Mouse (Mus musculus): Measurements from ENCODE around the gene Fmo4. TPM values are rescaled to one million over a fixed set of nuclear protein-coding genes. Genes with fewer than 3 reads are reported as not detected.
"Not testable (repeated sequence)": the region's sequence is repeated elsewhere in the genome, so short reads cannot be mapped to it uniquely, and the experiment has no call there.

Fmo4 gene
- total RNA-seq, 2 experiments from 2014 or later, result not detected

DNA sequence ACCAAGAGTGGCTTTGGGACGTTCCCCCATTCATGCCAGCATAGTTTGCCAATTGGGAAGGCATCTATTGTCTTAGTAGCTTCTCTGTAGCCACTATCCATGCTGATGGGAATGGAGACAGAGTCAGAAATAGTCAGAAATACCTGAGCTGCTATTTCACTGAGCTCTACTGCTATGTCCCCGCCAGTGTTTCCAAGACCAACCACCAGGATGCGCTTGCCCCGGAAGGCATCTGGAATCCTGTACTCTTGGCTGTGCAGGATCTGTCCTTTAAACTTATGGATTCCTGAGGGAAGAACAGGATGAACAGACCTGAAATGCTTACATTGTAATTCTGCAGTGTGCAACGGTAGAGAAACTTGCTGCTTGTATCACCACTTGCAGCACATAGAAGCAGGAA is 8.8 kb downstream of the Fmo4 start:
- ATAC-seq (replicated peaks; ENCODE audit: low FRiP score, poor library complexity, severe bottlenecking), result no peak

DNA sequence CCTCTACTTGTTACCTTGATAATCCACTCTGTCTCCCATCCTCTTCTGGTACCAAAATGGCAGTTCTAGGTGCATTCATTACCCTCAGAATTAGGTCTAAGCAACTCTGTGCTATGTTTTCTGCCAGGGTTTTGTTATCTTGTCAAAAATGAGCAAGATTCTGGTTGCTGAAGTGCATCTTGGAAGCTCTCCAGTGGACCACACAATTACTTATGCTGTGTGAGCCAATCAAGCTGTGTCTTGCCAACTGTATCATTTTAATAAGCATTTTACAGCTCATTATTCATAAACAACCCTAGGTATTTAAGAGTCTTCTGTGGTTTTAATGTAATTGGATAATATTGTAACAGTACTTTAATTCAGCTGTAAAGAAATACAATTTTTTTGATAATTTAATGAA is 17.3 kb downstream of the Fmo4 start:
- no peak for ATAC-seq (replicated peaks; ENCODE audit: low FRiP score, poor library complexity, severe bottlenecking)

DNA sequence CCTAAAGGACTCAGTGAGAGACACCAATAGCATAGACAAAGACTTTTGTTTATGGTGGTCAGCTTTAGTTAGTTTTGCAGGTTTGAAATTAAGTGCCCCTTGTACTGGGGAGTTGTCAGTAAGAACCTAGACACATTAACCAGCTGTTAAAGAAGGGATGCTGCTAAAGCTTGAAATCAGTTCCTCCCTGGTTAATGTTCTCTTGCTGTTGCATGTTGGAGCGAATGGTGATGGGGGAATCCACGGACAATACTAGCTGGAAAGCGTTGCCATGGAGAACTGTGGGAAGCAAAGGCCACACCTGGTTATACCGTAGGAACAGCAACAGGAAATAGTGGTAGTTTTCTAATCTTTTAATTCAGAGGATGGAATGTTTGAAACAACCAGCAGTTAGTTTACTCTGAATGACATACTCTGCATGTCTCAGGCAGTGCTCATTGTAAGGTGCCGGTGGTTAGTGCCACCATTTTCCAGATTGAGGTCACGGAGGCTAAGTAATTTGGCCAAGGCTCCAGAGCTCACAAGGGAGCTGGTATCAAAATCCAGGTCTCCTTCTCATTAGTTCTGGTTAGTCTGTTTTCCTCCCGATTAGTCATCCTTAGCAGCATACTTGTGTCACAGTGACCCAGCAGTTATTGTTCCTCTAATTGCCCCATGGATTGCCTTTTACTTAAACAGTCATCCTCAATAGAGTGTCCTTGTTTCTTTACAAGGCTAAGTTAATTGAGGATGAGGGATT is 21.3 kb downstream of the Fmo4 start:
- ATAC-seq (replicated peaks; ENCODE audit: low FRiP score, poor library complexity, severe bottlenecking), result no peak

DNA sequence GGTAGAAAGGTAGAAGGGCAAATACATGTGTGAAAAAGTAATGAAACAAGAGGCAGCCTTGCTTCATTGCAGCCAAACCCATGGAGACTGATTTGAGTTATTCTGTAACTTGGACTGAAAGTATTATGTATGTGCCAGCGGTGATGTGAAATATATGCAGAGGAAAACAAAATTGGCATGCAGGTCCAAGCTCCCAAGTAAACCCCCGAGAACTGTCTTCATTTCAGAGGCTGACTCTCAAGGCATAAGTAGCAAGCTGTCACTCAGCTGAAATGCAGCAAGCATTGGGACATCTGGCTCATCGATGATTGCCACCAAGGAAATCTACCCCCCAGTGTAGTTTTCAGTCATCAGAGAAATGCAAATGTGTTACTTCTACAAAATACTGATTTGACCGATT is 28.6 kb downstream of the Fmo4 start:
- no peak for ATAC-seq (replicated peaks; ENCODE audit: low FRiP score, poor library complexity, severe bottlenecking)

DNA sequence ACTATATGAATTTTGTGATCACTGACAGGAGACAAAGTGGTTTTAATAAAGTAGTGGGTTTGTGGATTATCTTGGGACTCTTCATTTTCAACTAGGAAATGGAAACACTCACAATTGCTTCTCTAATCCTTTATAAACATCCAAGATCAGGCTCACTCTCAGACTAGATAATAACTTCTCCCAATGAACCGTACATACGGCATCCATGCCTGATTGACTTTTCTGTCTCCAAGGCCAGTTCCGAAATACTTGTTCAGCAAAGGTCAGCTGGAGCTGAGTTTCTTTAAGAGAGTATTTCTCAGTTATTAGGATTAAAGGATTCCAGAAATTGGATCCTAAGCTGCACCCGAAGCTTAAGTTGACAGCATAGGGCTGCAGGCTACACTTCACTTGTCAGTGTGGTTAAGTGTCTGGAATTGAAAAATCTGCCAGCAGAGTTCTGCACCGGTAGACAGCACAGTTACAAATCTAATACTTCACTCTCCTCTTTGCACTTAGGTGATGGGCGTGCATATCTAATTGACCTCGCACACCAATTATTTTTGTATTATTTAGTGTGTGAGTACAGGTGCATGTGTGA is 30.0 kb downstream of the Fmo4 start:
- ATAC-seq (replicated peaks; ENCODE audit: low FRiP score, poor library complexity, severe bottlenecking), result no peak

DNA sequence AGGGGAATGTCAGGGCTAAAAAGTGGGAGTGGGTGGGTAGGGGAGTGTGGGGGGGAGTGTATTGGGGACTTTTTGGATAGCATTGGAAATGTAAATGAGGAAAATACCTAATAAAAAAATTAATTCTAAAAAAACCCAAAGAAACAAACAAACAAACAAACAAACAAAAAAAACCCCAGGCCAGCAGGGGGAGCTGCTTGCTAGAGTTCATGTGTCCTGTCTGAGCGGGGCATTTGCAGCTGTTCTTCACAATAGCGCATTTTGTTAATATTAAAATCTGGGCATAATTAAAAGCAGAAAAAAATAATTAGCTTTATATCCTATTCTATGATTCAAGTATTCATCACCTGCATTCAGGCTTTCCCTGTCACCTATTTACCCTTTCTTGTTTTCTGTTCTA is 32.7 kb downstream of the Fmo4 start:
- not testable (repeated sequence) for ATAC-seq (replicated peaks; ENCODE audit: low FRiP score, poor library complexity, severe bottlenecking)

DNA sequence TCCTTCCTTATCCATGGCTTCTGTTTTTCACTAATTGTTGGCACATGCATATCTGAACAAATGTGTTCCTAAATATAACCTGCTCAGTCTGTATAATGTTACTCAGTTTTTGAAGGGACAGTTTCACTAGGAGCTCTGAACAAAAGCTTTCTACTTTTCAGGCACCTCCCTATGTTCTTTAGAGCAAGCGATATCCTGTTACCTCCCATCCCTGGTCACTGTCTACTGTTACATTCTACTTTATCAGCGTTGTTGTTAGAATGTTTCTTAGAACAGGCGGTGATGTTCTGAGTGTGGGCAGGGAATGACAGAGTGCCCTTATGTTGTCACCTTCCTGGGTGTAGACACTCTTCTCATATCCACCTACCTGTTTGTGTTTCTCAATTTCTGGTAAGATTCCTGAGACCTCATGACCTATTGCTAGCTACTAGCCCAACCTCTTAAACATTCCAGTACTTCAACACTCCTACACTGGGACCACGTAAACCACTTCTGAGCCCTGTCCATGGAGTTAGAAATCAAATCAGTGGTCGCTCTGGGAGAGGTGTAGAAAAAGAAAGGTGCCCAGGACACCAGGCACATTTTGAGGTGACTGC is 35.7 kb downstream of the Fmo4 start:
- ATAC-seq (replicated peaks; ENCODE audit: low FRiP score, poor library complexity, severe bottlenecking), result no peak

DNA sequence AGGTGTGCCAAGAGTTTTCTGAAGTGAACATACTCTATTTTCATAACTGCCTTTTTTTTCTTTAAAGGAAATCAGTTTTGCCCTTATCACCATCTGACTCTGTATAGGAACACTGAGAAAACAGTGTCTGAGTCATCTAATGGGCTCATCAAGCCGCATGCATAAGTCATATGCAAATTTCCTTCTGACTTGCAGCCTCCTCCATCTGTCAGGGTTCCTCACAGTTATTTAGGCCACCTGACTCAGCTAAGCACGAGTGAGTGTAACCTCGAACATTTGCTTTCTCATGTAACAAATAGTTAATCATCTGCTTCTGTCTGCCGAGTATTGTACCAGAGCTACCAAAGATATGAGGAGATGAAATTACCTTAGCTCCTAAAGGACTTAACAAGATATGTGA is 40.1 kb downstream of the Fmo4 start:
- ATAC-seq (replicated peaks; ENCODE audit: low FRiP score, poor library complexity, severe bottlenecking), result no peak

DNA sequence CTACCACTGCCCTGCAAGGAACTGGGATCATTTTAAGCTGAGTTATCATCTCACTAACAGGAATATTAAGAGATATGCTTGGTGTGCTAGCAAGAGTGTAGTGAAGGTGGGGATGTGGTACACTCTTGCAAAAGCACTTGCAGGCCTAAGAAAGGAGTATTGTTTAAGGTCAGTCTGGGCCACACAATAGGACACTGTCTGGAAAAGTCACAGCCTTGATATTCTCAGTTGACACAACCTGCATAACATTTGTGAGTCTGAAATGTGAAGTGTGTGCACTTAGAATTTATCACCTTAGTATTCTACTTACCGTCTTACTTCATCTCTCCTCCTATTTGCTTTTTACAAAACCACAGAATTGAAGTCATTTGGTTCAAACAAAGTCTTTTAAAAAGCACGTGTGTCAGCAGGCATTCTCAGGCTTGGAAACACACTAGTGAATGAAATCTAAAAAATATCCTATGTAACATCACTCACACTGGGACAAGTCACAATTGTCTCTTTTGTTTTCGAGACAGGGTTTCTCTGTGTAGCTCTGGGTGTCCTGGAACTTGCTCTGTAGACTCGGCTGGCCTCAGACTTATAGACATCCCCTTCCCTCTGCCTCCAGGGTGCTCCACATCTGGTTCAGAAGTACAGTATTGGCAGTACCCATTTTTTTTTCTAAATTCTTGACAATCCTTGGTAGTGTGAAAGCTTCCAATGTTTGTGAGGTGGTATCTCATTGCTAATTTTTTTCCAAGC is 42.0 kb downstream of the Fmo4 start:
- ATAC-seq (replicated peaks; ENCODE audit: low FRiP score, poor library complexity, severe bottlenecking), result no peak

DNA sequence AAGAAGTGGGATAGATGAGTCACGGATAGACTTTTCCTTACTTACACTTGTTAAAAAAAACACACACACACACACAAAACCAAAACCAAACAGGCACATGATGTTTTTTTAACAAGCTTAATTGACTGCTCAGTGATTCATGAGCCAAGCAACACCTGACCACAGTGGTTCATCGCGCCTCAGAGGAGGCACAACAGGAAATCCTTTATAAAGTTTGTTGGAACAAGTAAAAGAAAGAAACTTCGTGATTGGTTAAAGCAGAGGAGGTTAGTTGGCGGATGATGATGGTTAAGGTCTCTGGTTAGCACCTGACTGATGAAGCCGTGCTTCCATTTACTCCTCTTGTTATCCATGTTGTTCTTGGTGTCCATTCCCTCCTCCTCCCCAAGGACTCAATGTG is 61.8 kb downstream of the Fmo4 start:
- ATAC-seq (replicated peaks; ENCODE audit: low FRiP score, poor library complexity, severe bottlenecking), result no peak

DNA sequence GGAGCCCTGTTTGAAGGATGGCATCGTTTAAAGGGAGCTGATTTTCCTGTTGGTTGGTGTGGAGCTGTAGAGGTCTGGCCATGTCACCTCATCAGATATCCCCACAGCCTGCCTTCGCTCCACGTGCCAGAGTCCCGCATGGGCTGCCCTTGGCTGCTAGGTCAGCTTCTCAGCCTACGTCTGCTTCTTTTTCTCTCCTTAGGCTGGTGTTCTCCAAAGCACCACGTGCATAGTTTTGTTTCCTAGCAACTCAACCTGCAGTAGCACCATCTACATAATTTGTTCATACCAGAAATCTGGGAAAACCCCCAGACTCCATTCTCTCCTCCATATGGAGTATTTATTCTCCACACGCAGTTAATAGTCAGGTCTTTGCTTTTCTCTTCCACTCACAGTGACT is 64.2 kb downstream of the Fmo4 start:
- ATAC-seq (replicated peaks; ENCODE audit: low FRiP score, poor library complexity, severe bottlenecking), result no peak

DNA sequence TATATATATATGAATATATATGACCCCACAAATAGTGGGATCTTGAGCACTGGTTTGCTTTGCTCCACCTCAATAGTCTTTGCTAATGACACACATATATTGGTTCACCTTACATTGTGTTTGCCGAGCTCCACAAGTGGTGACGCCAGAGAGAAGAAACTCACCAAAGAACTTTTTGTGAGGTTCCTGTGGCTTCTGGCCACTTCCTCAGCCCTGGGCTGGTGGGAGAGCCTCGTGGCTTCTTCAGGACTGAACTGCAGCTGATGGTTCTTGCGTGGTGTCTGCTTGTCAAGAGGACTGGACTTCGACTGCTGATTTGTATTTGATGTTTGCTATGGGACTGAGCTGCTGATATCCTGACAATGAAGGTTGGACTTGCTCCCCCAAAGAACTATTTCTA is 65.0 kb downstream of the Fmo4 start:
- ATAC-seq (replicated peaks; ENCODE audit: low FRiP score, poor library complexity, severe bottlenecking), result no peak

Other genes with a start within 250 kb of the Fmo4 start
- gene Vamp4, start 243.5 kb downstream of the Fmo4 start, total RNA-seq (2015; ENCODE audit: low replicate concordance), result 13.3 and 18.8 TPM in 2 replicates
- gene Vamp4, start 243.5 kb downstream of the Fmo4 start, total RNA-seq (2017; ENCODE audit: low replicate concordance), result 10.1 and 11.2 TPM in 2 replicates
- gene Myoc, start 174.8 kb downstream of the Fmo4 start, total RNA-seq (2015; ENCODE audit: low replicate concordance), result not detected in 2 replicates
- gene Myoc, start 174.8 kb downstream of the Fmo4 start, total RNA-seq (2017; ENCODE audit: low replicate concordance), result not detected in 2 replicates
- not detected in 2 replicates for gene Myocos, start 155.8 kb downstream of the Fmo4 start, total RNA-seq (2015; ENCODE audit: low replicate concordance)
- not detected in 2 replicates for gene Myocos, start 155.8 kb downstream of the Fmo4 start, total RNA-seq (2017; ENCODE audit: low replicate concordance)
- gene Prrc2c, start 73.4 kb downstream of the Fmo4 start, total RNA-seq (2015; ENCODE audit: low replicate concordance), result 54.2 and 78.2 TPM in 2 replicates
- 52.7 and 55.0 TPM in 2 replicates for gene Prrc2c, start 73.4 kb downstream of the Fmo4 start, total RNA-seq (2017; ENCODE audit: low replicate concordance)
- gene Fmo1, start 52.6 kb upstream of the Fmo4 start, total RNA-seq (2015; ENCODE audit: low replicate concordance), result 0.19 TPM in 1 of 2 replicates, not detected in the other
- 0.17 TPM in 1 of 2 replicates, not detected in the other for gene Fmo1, start 52.6 kb upstream of the Fmo4 start, total RNA-seq (2017; ENCODE audit: low replicate concordance)
- not detected in 2 replicates for gene Fmo2, start 84.8 kb upstream of the Fmo4 start, total RNA-seq (2015; ENCODE audit: low replicate concordance)
- not detected in 2 replicates for gene Fmo2, start 84.8 kb upstream of the Fmo4 start, total RNA-seq (2017; ENCODE audit: low replicate concordance)
- not detected in 2 replicates for gene Fmo6, start 123.5 kb upstream of the Fmo4 start, total RNA-seq (2015; ENCODE audit: low replicate concordance)
- not detected in 2 replicates for gene Fmo6, start 123.5 kb upstream of the Fmo4 start, total RNA-seq (2017; ENCODE audit: low replicate concordance)
- not detected in 2 replicates for gene Fmo3, start 170.6 kb upstream of the Fmo4 start, total RNA-seq (2015; ENCODE audit: low replicate concordance)
- gene Fmo3, start 170.6 kb upstream of the Fmo4 start, total RNA-seq (2017; ENCODE audit: low replicate concordance), result not detected in 2 replicates